Mouse (Mus musculus): ENCODE measurements at regions not wholly inside any gene's neighbourhood (a gene's known extent, or its start where the extent isn't known, plus 50 kb on each side); places are given as distances from the start of the nearest gene placed in this dataset.

GRCm38 (mm10) chr1:57477725-57478124, 70.8 kb upstream of the Tyw5 start:
- no peak for TF ChIP-seq POLR2A (IDR thresholded peaks at IDR 0.05; ENCODE audit: control insufficient read depth, low read depth, low read length)
- TF ChIP-seq CTCF (IDR thresholded peaks at IDR 0.05; ENCODE audit: control insufficient read depth, insufficient read depth, insufficient replicate concordance, low read depth, low read length), result no peak

Data from testis, adult 2 months (tissue).